Mouse (Mus musculus) forebrain, embryonic 12.5 days (tissue): ENCODE measurements around the gene Prrx2. TPM values are rescaled to one million over a fixed set of nuclear protein-coding genes. Genes with fewer than 3 reads are reported as not detected.
A peak's percentile ranks its signal among the peaks of the same experiment; 100 is the strongest.

Experiments used
- ATAC-seq: fragments of 200-750 bp; cut with Nextera tagmentation; 2 replicates; pipeline ENCODE4 v1.8.0; 2017; ENCODE audit warnings: moderate TSS enrichment; ENCODE audit not compliant: low FRiP score
- H3K27ac ChIP-seq: fragments of 300-500 bp; sonication (generic); 2 replicates; pipeline ENCODE4 v1.5.1; 2016; ENCODE audit warnings: mild to moderate bottlenecking
- H3K27me3 ChIP-seq: fragments of 300-500 bp; sonication (generic); 2 replicates; pipeline ENCODE4 v1.6.1; 2016; ENCODE audit warnings: mild to moderate bottlenecking
- H3K36me3 ChIP-seq: fragments of 300-500 bp; sonication (generic); replicated peaks from 2 replicates; pipeline ENCODE4 v1.6.1; 2016; ENCODE audit warnings: mild to moderate bottlenecking
- H3K4me1 ChIP-seq: fragments of 300-500 bp; sonication (generic); 2 replicates; pipeline ENCODE4 v1.6.1; 2016
- H3K4me2 ChIP-seq: fragments of 300-500 bp; sonication (generic); 2 replicates; pipeline ENCODE4 v1.6.1; 2016; ENCODE audit warnings: mild to moderate bottlenecking, moderate library complexity
- H3K4me3 ChIP-seq: fragments of 300-500 bp; sonication (generic); replicated peaks from 2 replicates; pipeline ENCODE4 v1.5.1; 2016; ENCODE audit warnings: mild to moderate bottlenecking
- H3K9ac ChIP-seq: fragments of 300-500 bp; sonication (generic); 2 replicates; pipeline ENCODE4 v1.6.1; 2016; ENCODE audit warnings: mild to moderate bottlenecking
- H3K9me3 ChIP-seq: fragments of 300-500 bp; sonication (generic); 2 replicates; pipeline ENCODE4 v1.6.1; 2016
- WGBS: fragments of 180-500 bp; shearing (Covaris S2); methylation state at CpG from one replicate; pipeline ENCODE4 v1.1.7; 2016; 5-methylcytosine and 5-hydroxymethylcytosine counted together
- polyA plus RNA-seq: library from polyadenylated mRNA; unstranded; fragments of >200 nt; fragmentation: Nextera tagmentation; extraction: Ambion mirVana; gene quantifications from 2 replicates; pipeline ENCODE4 v1.2.1, GENCODE M21; 2016

Gene Prrx2
- polyA plus RNA-seq, 1 experiment from 2014 or later = 19.8 TPM

DNA sequence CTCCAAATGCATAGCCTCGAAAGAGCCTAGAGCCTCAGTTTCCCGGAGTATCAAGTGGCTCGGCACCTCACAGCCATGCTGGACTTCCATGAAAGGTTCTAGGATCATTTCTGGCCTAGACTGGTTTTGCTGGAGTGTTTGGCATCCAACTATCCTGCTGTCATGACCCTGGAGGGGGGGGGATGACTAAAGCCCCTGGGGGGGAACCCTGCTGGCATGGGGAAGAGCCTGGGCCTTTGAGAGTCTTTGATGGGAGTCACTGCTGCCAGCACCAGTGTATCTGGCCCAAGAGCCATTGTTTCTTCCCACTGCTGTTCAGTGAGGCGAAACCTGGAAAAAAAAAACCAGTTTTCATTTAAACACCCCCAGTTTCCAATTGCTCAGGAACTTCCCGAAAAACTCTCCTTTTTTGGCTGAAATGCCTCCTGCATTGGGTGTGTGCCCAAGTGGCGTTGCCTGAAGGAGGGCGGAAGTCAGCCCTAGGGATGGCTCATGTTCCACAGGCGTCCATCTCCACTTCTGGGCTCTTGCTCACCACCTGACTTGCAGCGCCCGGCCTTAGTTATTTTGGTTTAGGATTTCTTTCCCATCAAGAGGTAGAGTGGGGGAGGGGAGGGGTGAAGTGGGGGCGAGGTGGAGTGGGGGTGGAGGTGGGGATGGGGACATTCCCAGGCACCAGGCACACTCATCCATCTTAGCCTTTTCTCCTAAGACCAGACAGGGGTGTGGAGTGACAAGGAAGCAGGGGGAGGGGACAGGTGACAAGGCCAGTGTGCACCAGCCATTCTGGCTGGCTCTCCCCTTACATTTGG is 41.1 kb downstream of the Prrx2 start:
- WGBS = 52% methylated on average over 11 of the region's 11 CpGs
- ATAC-seq = no peak
- H3K9ac ChIP-seq = no peak overlapping the region
- no peaks in the 10 kb centered on the region for H3K27me3 ChIP-seq
- H3K9me3 ChIP-seq = no peaks in the 10 kb centered on the region
- H3K4me2 ChIP-seq = no peak overlapping the region
- no peak overlapping the region for H3K27ac ChIP-seq
- H3K4me1 ChIP-seq = peaks cover 22% of the 10 kb centered on the region; the same call in 1 of the 2 replicates
- no peaks in the 10 kb centered on the region for H3K36me3 ChIP-seq
- H3K4me3 ChIP-seq = no peak overlapping the region

DNA sequence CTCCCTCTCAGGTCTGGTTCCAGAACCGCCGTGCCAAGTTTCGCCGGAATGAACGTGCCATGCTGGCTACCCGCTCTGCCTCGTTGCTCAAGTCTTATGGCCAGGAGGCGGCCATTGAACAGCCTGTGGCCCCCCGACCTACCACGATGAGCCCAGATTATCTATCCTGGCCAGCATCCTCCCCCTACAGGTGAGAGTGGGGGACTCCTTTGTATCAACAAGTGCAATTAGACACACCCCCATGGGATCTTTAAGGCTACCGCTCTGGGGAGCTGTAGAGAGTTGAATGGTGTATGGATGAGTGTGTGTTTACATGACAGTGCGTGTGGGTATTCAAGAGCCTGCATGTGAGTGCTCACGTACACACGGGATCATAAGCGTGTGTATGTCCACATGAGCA is 44.7 kb downstream of the Prrx2 start:
- Histone ChIP-seq H3K9me3 (no peaks in the 10 kb centered on the region), H3K4me2 (no peak overlapping the region), H3K27me3 (no peaks in the 10 kb centered on the region), H3K27ac (no peak overlapping the region), H3K36me3 (no peaks in the 10 kb centered on the region), H3K9ac (no peak overlapping the region), H3K4me3 (no peak overlapping the region), H3K4me1 (peaks cover 11% of the 10 kb centered on the region; the same call in 1 of the 2 replicates)
- WGBS = 92% methylated on average over 15 of the region's 15 CpGs
- no peak for ATAC-seq

DNA sequence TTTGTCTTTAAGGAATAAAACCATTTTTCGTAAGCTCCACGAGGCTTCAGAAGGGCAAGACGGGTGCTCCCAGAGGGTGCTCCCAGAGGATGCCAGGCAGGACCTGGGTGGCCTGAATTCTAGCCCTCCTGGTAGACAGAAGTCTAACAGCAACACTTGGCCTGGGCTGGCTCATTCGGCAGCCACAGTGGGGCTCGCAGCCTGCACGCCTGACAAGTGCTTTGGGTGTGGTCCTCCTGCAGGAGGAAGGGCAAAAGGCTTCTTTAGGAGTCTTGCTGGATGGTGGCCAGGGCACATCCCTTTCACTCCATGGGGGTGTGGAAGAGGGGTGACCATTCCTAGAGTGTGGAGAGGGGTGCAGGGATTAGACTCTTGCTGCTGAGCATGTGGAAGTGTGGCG is 46.4 kb downstream of the Prrx2 start:
- no peak overlapping the region for H3K4me2 ChIP-seq
- no peak for ATAC-seq
- 87% methylated on average over 7 of the region's 7 CpGs for WGBS
- no peak overlapping the region for H3K27ac ChIP-seq
- H3K36me3 ChIP-seq = no peaks in the 10 kb centered on the region
- H3K27me3 ChIP-seq = no peaks in the 10 kb centered on the region
- no peaks in the 10 kb centered on the region for H3K4me1 ChIP-seq
- H3K4me3 ChIP-seq = no peak overlapping the region
- H3K9me3 ChIP-seq = no peaks in the 10 kb centered on the region
- no peak overlapping the region for H3K9ac ChIP-seq

DNA sequence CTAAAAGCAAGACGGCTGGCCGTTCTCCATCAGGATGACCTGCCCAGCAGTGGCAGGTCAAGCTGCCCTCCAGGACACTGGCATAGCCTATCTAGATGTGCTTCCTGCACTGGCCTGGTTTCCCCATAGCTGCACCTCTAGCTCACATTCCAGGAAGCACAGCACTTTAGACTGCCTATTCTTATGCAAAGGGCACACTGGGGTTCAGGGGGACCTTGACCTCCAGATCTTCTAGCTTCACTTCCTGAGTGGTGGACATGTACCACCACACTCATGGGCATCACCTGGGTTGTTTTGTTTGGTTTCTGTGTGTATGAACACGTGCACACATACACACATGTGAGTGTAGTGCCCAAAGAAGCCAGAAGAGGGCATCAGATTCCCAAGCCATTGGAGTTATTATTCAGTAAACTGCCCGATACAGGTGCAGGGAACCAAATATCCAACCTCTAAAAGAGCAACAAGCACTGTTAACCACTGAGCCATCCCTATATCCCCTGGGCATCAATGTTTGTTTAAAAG is 50.1 kb downstream of the Prrx2 start:
- H3K27ac ChIP-seq = no peak overlapping the region
- H3K4me3 ChIP-seq = no peak overlapping the region
- no peaks in the 10 kb centered on the region for H3K9me3 ChIP-seq
- H3K27me3 ChIP-seq = no peaks in the 10 kb centered on the region
- no peaks in the 10 kb centered on the region for H3K36me3 ChIP-seq
- 93% methylated on average over 4 of the region's 4 CpGs for whole genome bisulfite sequencing
- H3K4me1 ChIP-seq = no peaks in the 10 kb centered on the region
- H3K4me2 ChIP-seq = no peak overlapping the region
- H3K9ac ChIP-seq = no peak overlapping the region
- ATAC-seq = no peak

DNA sequence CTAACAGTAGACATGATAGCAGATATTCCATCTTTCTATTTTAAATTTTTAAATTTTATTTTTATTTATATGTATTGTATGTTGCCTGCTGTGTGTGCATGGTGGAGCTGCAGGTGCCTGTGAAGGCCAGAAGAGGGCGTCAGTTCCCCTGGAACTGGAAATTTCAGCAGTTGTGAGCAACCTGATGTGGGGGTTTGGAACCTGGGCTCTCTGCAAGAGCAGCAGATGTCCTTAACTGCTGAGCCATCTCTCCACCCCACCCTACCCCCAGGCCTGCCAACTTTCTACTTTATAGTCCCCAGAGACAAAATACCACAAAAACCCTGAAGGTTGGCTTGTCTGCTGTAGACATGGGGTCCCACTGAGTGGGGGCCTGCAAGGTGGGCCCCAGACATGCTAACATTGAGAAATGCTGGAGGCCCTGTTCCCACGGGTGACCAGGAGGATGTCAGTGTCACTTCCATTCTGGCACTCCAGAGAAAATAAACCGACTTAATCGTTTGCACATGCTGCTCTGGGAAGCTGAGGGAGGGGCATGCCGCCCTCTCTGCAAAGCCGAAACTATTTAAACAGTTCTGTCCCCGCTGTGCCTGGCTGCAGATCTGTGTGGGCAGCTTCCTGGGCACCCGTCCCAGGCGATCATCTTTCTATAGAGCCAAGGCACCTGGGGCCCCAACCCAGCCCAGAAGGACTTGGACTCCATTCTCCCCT is 50.8 kb downstream of the Prrx2 start:
- WGBS = 73% methylated on average over 9 of the region's 9 CpGs
- H3K36me3 ChIP-seq = no peaks in the 10 kb centered on the region
- H3K4me3 ChIP-seq = no peak overlapping the region

DNA sequence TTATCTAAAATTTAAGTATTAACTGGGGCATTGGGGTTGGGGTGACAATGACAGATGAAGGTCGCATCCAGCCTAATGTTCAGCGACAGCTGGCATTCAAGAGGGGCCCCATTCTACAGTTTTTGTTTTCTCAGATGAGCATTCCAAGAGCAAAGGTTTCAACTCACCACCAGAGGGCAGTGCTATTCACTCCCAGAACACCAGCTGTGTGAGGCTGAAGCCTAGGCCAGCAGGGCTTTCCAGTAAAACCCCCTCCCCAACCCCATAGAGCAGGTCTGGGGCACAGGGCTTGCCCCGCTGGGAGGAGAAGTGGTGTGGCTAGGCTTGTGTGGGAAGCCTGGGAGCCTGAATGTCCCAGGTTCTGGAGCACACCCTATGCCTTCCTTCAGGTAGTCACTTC is 56.2 kb downstream of the Prrx2 start:
- no peak overlapping the region for H3K27ac ChIP-seq

More for the DNA sequence above, 50.8 kb downstream of the Prrx2 start:
- Histone ChIP-seq H3K27ac (peak overlapping the region; percentile 46; the same call in 1 of the 2 replicates), H3K9ac (no peak overlapping the region), H3K27me3 (no peaks in the 10 kb centered on the region), H3K4me1 (0 out of 2 replicates have a peak, but pooled peaks cover under 1% of the 10 kb centered on the region), H3K9me3 (no peaks in the 10 kb centered on the region), H3K4me2 (no peak overlapping the region)
- no peak for ATAC-seq

DNA sequence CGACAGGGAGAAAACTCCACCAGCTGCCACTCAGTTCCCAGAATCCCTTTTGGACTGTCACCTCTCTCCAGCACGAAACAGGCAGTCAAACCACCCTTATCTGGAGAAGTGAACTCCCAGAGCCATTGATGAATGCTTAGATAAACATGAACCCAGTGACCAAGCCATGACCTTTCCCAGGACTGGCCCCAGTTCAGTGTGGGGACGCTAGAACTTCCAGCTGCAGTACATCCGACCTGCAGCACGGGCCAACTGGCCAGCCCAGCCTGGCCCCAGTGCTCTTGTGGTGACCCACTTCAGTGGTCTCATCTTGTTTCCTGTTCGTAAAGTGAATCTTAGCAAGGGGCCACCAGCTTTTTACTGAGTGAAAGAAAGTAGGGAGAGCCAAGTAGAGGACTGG is 58.6 kb downstream of the Prrx2 start:
- H3K4me1 ChIP-seq = peaks cover 13% of the 10 kb centered on the region; the same call in 1 of the 2 replicates
- H3K27me3 ChIP-seq = no peaks in the 10 kb centered on the region
- H3K36me3 ChIP-seq = no peaks in the 10 kb centered on the region
- no peak overlapping the region for H3K9ac ChIP-seq
- no peaks in the 10 kb centered on the region for H3K9me3 ChIP-seq
- no peak for ATAC-seq
- H3K27ac ChIP-seq = no peak overlapping the region
- no peak overlapping the region for H3K4me2 ChIP-seq
- H3K4me3 ChIP-seq = no peak overlapping the region
- 55% methylated on average over 6 of the region's 6 CpGs for WGBS

More for the DNA sequence above, 56.2 kb downstream of the Prrx2 start:
- ATAC-seq = peak; percentile 33; the same call in 1 of the 2 replicates
- Histone ChIP-seq H3K4me2 (no peak overlapping the region), H3K4me1 (peaks cover 6% of the 10 kb centered on the region; the same call in 1 of the 2 replicates), H3K27me3 (no peaks in the 10 kb centered on the region), H3K4me3 (no peak overlapping the region), H3K36me3 (no peaks in the 10 kb centered on the region), H3K9ac (no peak overlapping the region), H3K9me3 (no peaks in the 10 kb centered on the region)
- WGBS = 5% methylated on average over 3 of the region's 3 CpGs

DNA sequence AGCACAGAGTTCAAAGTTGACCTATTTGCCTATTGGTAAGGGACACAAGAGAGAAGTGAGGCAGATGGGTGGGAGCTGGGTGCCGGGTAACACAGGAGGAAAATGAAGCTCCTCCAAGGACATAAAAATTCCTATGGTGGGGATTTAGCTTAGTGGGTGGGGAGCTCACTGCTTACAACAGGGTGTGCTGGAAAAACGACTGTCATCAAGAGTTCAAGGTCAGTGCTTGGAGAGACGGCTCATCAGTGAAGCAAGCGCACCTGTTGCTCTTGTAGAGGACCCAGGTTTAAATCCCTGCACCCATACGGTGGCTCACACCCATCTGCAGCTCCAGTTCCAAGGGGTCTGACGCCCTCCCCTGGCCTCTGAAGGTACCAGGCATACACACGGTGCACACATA is 59.2 kb downstream of the Prrx2 start:
- H3K27me3 ChIP-seq = no peaks in the 10 kb centered on the region
- H3K36me3 ChIP-seq = no peaks in the 10 kb centered on the region
- WGBS = 83% methylated on average over 7 of the region's 7 CpGs
- H3K4me1 ChIP-seq = peaks cover 13% of the 10 kb centered on the region; the same call in 1 of the 2 replicates
- no peak for ATAC-seq
- H3K9ac ChIP-seq = no peak overlapping the region
- H3K9me3 ChIP-seq = no peaks in the 10 kb centered on the region
- no peak overlapping the region for H3K4me3 ChIP-seq
- H3K27ac ChIP-seq = no peak overlapping the region
- H3K4me2 ChIP-seq = no peak overlapping the region

DNA sequence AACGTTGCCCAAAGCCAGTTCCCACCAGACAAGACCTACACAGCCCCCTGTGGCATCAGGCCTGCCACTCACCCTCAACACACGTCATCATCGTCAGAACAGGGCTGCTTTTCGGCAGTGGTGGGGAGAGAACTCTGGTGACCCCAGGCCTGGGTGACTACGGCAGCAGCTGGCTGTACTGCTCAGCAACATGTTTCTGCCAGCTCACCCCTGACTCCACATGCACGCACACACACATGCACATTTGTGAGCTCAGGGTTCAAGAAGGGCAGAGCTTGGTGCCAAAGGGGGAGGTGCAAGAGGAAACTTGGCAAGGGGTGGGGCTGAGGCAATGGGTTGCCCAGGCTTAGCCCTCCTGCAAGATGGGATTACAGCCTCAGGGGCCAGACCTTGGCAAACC is 62.5 kb downstream of the Prrx2 start:
- H3K27me3 ChIP-seq = peaks cover 8% of the 10 kb centered on the region
- H3K9ac ChIP-seq = no peak overlapping the region
- peaks cover 13% of the 10 kb centered on the region; the same call in 1 of the 2 replicates for H3K4me1 ChIP-seq
- H3K4me3 ChIP-seq = no peak overlapping the region
- ATAC-seq = no peak
- no peaks in the 10 kb centered on the region for H3K36me3 ChIP-seq
- H3K27ac ChIP-seq = no peak overlapping the region
- WGBS = 53% methylated on average over 6 of the region's 6 CpGs
- no peaks in the 10 kb centered on the region for H3K9me3 ChIP-seq
- no peak overlapping the region for H3K4me2 ChIP-seq

DNA sequence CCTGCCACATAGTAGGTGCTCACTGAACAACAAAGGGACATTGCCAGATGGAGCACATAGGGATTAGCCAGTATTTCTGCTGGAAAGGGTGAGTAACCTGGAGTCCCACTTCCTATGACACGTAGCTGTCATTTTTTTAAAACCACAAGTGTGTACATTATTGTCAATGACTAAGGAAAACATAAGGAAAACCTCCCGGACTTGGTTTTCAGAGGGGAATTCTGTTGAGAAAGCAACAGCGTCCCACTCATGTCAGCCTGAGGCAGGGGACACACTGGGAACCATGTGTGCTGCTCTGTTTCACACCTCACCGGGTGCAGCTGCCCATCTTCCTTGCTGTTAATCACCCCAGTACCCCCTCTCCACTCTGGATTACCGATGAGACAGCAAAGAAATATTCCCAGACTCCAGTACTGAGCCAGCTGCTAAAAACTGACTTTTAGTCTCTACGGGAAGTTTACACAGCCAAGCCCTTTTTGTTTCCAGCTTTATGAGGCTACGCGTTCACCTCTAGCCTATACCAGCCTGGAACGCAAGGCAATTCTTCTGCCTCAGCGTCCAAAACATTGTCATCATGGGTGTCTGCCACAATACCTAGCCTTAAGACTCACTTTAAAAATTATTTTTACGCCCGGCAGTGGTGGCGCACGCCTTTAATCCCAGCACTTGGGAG is 64.8 kb downstream of the Prrx2 start:
- ATAC-seq = no peak
- peaks cover 26% of the 10 kb centered on the region for H3K4me1 ChIP-seq
- no peak overlapping the region for H3K4me2 ChIP-seq

DNA sequence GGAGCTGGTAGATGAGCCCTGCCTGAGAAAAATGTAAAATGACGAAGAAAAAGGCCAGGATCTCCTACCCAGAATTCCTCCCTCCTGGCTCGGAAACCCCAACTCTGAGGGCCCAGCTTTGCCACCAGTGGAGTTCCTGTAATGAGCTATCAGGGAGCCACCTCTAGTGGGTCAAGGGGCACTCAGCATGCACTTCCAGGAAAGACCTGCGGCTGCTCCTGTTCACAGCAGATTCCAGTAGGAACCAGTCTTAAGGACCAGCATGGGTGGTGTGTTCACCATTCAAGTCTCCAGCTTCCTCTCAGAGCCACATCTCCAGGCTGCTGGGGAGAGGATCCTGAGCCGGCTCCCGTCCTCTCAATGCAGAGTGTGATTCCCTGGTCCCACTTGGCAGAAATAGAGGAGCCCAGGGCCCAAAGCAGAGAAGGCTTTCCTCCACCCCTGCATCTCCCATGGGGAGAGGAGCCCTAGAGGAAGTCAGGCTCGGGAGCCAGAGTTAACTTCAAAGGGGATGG is 66.9 kb downstream of the Prrx2 start:
- Histone ChIP-seq H3K9ac (no peak overlapping the region), H3K9me3 (no peaks in the 10 kb centered on the region), H3K36me3 (no peaks in the 10 kb centered on the region), H3K4me1 (peaks cover 26% of the 10 kb centered on the region), H3K27ac (no peak overlapping the region), H3K4me3 (no peak overlapping the region), H3K27me3 (peaks cover 25% of the 10 kb centered on the region), H3K4me2 (no peak overlapping the region)
- 67% methylated on average over 6 of the region's 6 CpGs for WGBS
- no peak for ATAC-seq

More for the DNA sequence above, 64.8 kb downstream of the Prrx2 start:
- H3K4me3 ChIP-seq = no peak overlapping the region
- H3K9me3 ChIP-seq = no peaks in the 10 kb centered on the region
- no peaks in the 10 kb centered on the region for H3K36me3 ChIP-seq
- WGBS = 90% methylated on average over 14 of the region's 14 CpGs
- H3K27ac ChIP-seq = no peak overlapping the region
- H3K9ac ChIP-seq = no peak overlapping the region
- H3K27me3 ChIP-seq = peaks cover 25% of the 10 kb centered on the region

DNA sequence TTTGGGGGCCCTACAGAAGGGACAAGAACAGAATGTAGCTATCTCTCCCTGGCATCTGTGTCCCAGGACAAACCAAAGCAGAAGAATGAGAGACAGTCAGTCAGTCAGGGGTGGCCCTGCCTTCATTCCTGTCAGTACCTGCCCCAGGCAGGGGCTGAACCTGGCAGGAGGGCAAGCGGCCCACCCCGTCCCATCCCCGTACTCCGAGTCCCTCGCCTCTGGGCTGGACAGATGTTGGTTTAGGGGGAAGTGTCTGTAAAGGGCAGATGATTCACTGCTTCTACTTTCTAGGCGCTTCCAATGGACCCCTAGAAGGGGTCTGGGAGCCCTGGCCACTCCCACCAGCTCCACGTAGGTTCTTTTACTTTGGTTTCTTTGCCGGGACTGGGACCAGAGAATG is 67.5 kb downstream of the Prrx2 start:
- Histone ChIP-seq H3K9me3 (no peaks in the 10 kb centered on the region), H3K36me3 (no peaks in the 10 kb centered on the region), H3K27me3 (peaks cover 25% of the 10 kb centered on the region), H3K4me3 (peak overlapping the region; percentile 39), H3K9ac (0 out of 2 replicates have a peak overlapping the region, but pooled peaks have one; percentile 50), H3K27ac (no peak overlapping the region), H3K4me2 (peak overlapping the region; percentile 73), H3K4me1 (peaks cover 25% of the 10 kb centered on the region)
- 40% methylated on average over 8 of the region's 8 CpGs for WGBS
- no peak for ATAC-seq
